Mouse (Mus musculus): Measurements from ENCODE around the gene Onecut1.

GRCm38 (mm10) chr9:74860461-74860860 is 1.3 kb upstream of the Onecut1 start:
- TF ChIP-seq GATA1 (IDR thresholded peaks at IDR 0.05; ENCODE audit: low read length) (no peak), TAL1 (IDR thresholded peaks at IDR 0.05; ENCODE audit: low read length) (no peak)
